Mouse (Mus musculus) hindbrain, embryonic 11.5 days (tissue): Measurements from ENCODE around the gene Vmn2r14. TPM values are rescaled to one million over a fixed set of nuclear protein-coding genes. Genes with fewer than 3 reads are reported as not detected.
"Not testable (repeated sequence)": the region's sequence is repeated elsewhere in the genome, so short reads cannot be mapped to it uniquely, and the experiment has no call there.

Source experiments
- ATAC-seq: fragments of 200-750 bp; cut with Nextera tagmentation; 2 replicates; pipeline ENCODE4 v1.8.0; 2017; ENCODE audit warnings: mild to moderate bottlenecking, moderate TSS enrichment, moderate library complexity; ENCODE audit not compliant: low FRiP score
- DNase-seq: peaks from one replicate; pipeline ENCODE4 v3.0.0-alpha.2; 2015; ENCODE audit warnings: low spot score
- H3K27ac ChIP-seq: fragments of 300-500 bp; sonication (generic); 2 replicates; pipeline ENCODE4 v1.5.1; 2014; ENCODE audit warnings: mild to moderate bottlenecking, low read depth, low read length
- H3K27me3 ChIP-seq: fragments of 300-500 bp; sonication (generic); 2 replicates; pipeline ENCODE4 v1.6.1; 2014; ENCODE audit warnings: mild to moderate bottlenecking, low read length, moderate library complexity, mixed read lengths; ENCODE audit not compliant: control insufficient read depth, insufficient read depth
- H3K36me3 ChIP-seq: fragments of 300-500 bp; sonication (generic); 2 replicates; pipeline ENCODE4 v1.6.1; 2014; ENCODE audit warnings: mild to moderate bottlenecking, low read length, moderate library complexity, mixed read lengths; ENCODE audit not compliant: control insufficient read depth, insufficient read depth
- H3K4me1 ChIP-seq: fragments of 300-500 bp; sonication (generic); replicated peaks from 2 replicates; pipeline ENCODE4 v1.6.1; 2014; ENCODE audit warnings: low read length, mixed read lengths; ENCODE audit not compliant: control insufficient read depth, insufficient read depth
- H3K4me2 ChIP-seq: fragments of 300-500 bp; sonication (generic); replicated peaks from 2 replicates; pipeline ENCODE4 v1.6.1; 2014; ENCODE audit warnings: mild to moderate bottlenecking, low read depth, low read length
- H3K4me3 ChIP-seq: fragments of 300-500 bp; sonication (generic); 2 replicates; pipeline ENCODE4 v1.5.1; 2014; ENCODE audit warnings: low read depth, low read length
- H3K9ac ChIP-seq: fragments of 300-500 bp; sonication (generic); 2 replicates; pipeline ENCODE4 v1.6.1; 2014; ENCODE audit warnings: low read depth, low read length
- H3K9me3 ChIP-seq: fragments of 300-500 bp; sonication (generic); 2 replicates; pipeline ENCODE4 v1.6.1; 2016; ENCODE audit warnings: low read length; ENCODE audit not compliant: control insufficient read depth
- WGBS: fragments of 180-500 bp; shearing (Covaris S2); extraction: QIAGEN DNeasy Blood & Tissue Kit; methylation state at CpG from one replicate; pipeline ENCODE4 v1.1.7; 2014; 5-methylcytosine and 5-hydroxymethylcytosine counted together
- polyA plus RNA-seq: library from polyadenylated mRNA; unstranded; fragments of >200 nt; fragmentation: Nextera tagmentation; extraction: Ambion mirVana; gene quantifications from 2 replicates; pipeline ENCODE4 v1.2.1, GENCODE M21; 2014

Gene Vmn2r14
- not detected in 2 replicates for polyA plus RNA-seq

GRCm38 (mm10) chr5:109224608-109225007 lies at the start of gene Vmn2r14:
Gene Vmn2r14, minus strand, starts transcription at chr5:109224708.
- DNase-seq = no peak
- no peaks in the 10 kb centered on the region for H3K36me3 ChIP-seq

DNA sequence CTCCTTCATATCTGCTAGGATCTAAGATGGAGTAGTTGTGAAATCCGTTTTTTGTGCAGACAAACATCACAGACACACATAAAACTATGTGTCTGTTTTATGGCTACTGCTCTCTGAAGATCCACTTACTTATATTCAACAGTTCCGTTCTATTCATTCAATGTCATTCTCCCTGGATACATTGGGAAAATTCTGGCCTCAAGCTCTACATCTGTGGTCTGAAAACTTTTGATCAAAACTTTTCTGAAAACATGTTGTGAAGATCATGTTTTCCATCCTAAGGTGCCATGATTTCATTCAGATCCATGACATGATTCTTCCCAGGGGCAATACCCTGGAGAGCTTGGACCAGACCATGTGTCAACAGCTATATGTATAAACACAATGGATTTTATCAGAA lies 32.4 kb downstream of the Vmn2r14 start, which contains the start of gene Vmn2r13:
Gene Vmn2r13 (minus strand): TSS at position 101 of the 400 bp plus-strand sequence.
- H3K4me3 ChIP-seq, H3K27ac ChIP-seq, H3K4me1 ChIP-seq, H3K36me3 ChIP-seq, H3K9me3 ChIP-seq, DNase-seq, H3K4me2 ChIP-seq, ATAC-seq, H3K9ac ChIP-seq, H3K27me3 ChIP-seq: not testable (repeated sequence)
- 61% methylated on average over 2 of the region's 2 CpGs for WGBS

More at GRCm38 (mm10) chr5:109224608-109225007, at the start of gene Vmn2r14:
- no peak within 1 kb of the TSS for H3K27ac ChIP-seq
- H3K9ac ChIP-seq = no peak within 1 kb of the TSS
- H3K27me3 ChIP-seq = no peaks in the 10 kb centered on the region
- no peaks in the 10 kb centered on the region for H3K9me3 ChIP-seq
- WGBS = 71% methylated on average over 3 of the region's 3 CpGs
- H3K4me3 ChIP-seq = no peak within 1 kb of the TSS
- no peak within 1 kb of the TSS for H3K4me2 ChIP-seq
- no peak for ATAC-seq
- H3K4me1 ChIP-seq = no peaks in the 10 kb centered on the region

DNA sequence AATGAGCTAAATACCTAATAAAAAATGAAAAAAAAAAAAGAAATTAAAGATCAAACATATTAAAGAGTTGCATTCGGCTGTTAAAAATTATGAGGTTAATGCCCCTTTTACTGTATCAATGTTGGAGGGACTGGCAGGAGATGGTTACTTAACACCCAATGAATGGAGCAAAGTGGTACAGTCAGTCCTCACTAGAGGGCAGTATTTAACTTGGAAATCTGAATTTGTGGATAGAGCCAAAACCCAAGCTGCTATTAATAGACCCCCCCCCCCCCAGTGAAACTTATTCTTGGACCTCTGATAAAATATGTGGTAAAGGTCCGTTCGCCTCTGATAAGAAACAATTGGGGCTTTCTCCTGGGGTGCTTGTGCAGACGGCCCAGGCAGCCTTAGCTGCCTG lies 57.7 kb downstream of the Vmn2r14 start:
- not testable (repeated sequence) for H3K9ac ChIP-seq, DNase-seq, ATAC-seq, H3K4me1 ChIP-seq, H3K27me3 ChIP-seq, H3K4me2 ChIP-seq, H3K9me3 ChIP-seq, H3K36me3 ChIP-seq, H3K27ac ChIP-seq, H3K4me3 ChIP-seq
- WGBS = 83% methylated on average over 4 of the region's 4 CpGs

Other genes starting within 250 kb of the Vmn2r14 start
- not detected in 2 replicates for gene Vmn2r10, start 218.2 kb downstream of the Vmn2r14 start, polyA plus RNA-seq
- not detected in 2 replicates for gene Vmn2r11, start 165.1 kb downstream of the Vmn2r14 start, polyA plus RNA-seq
- not detected in 2 replicates for gene Vmn2r12, start 126.8 kb downstream of the Vmn2r14 start, polyA plus RNA-seq
- gene Vmn2r13, start 32.5 kb downstream of the Vmn2r14 start, polyA plus RNA-seq = not detected in 2 replicates
- not detected in 2 replicates for gene Vmn2r15, start 72.9 kb upstream of the Vmn2r14 start, polyA plus RNA-seq
- gene Vmn2r16, start 105.5 kb upstream of the Vmn2r14 start, polyA plus RNA-seq = not detected in 2 replicates
- not detected in 2 replicates for gene Vmn2r17, start 195.0 kb upstream of the Vmn2r14 start, polyA plus RNA-seq